Mouse (Mus musculus) liver, embryonic 11.5 days (tissue): ENCODE measurements at regions not wholly inside any gene's neighbourhood (a gene's known extent, or its start where the extent isn't known, plus 50 kb on each side); places are given as distances from the start of the nearest gene placed in this dataset.

Experiments used
- ATAC-seq: fragments of 200-750 bp; cut with Nextera tagmentation; replicated peaks from 2 replicates; pipeline ENCODE4 v1.8.0; 2017; ENCODE audit warnings: moderate number of reproducible peaks, mild to moderate bottlenecking, moderate TSS enrichment, moderate library complexity; ENCODE audit not compliant: low FRiP score
- DNase-seq: peaks from one replicate; pipeline ENCODE4 v3.0.0-alpha.2; 2017; ENCODE audit warnings: low spot score
- H3K27ac ChIP-seq: fragments of 300-500 bp; sonication (generic); 2 replicates; pipeline ENCODE4 v1.5.1; 2014; ENCODE audit warnings: mild to moderate bottlenecking, low read depth, low read length, control low read depth
- H3K27me3 ChIP-seq: fragments of 300-500 bp; sonication (generic); replicated peaks from 2 replicates; pipeline ENCODE4 v1.6.1; 2014; ENCODE audit warnings: low read length, mixed read lengths; ENCODE audit not compliant: control insufficient read depth, insufficient read depth
- H3K36me3 ChIP-seq: fragments of 300-500 bp; sonication (generic); 2 replicates; pipeline ENCODE4 v1.6.1; 2014; ENCODE audit warnings: mild to moderate bottlenecking, low read length, moderate library complexity, mixed read lengths; ENCODE audit not compliant: control insufficient read depth, insufficient read depth
- H3K4me1 ChIP-seq: fragments of 300-500 bp; sonication (generic); replicated peaks from 2 replicates; pipeline ENCODE4 v1.6.1; 2014; ENCODE audit warnings: low read length, mixed read lengths; ENCODE audit not compliant: control insufficient read depth, insufficient read depth
- H3K4me2 ChIP-seq: fragments of 300-500 bp; sonication (generic); 2 replicates; pipeline ENCODE4 v1.6.1; 2014; ENCODE audit warnings: mild to moderate bottlenecking, control low read depth, moderate library complexity
- H3K4me3 ChIP-seq: fragments of 300-500 bp; sonication (generic); 2 replicates; pipeline ENCODE4 v1.5.1; 2014; ENCODE audit warnings: low read depth, low read length, control low read depth
- H3K9ac ChIP-seq: fragments of 300-500 bp; sonication (generic); 2 replicates; pipeline ENCODE4 v1.6.1; 2014; ENCODE audit warnings: low read depth, low read length, control low read depth
- H3K9me3 ChIP-seq: fragments of 300-500 bp; sonication (generic); 2 replicates; pipeline ENCODE4 v1.6.1; 2016; ENCODE audit warnings: low read length, inconsistent platforms, mixed read lengths; ENCODE audit not compliant: control insufficient read depth
- WGBS: fragments of 180-500 bp; shearing (Covaris S2); extraction: QIAGEN DNeasy Blood & Tissue Kit; methylation state at CpG from one replicate; pipeline ENCODE4 v1.1.7; 2014; 5-methylcytosine and 5-hydroxymethylcytosine counted together

DNA sequence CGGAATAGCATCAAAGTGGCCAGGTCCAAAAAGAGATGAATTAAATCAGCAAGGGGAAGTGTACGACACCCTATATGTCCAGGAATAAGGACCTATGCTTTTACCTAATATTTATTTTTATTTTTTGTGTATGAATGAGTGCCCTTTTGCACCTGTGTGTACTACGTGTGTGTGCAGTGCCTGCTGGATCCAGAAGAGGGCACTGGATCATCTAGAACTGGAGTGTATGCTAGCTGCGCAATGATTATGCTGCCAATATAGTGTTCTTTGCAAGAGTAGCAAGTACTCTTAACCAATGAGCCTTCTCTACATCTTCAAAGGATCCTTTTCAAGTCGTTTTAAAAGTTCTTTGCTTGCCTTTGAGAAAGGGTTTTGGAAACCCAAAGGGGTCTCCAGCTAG, 2034.4 kb upstream of the Tenm3 start:
- WGBS = 79% methylated on average over 5 of the region's 5 CpGs
- no peak overlapping the region for H3K4me3 ChIP-seq
- H3K4me2 ChIP-seq = no peak overlapping the region
- H3K27ac ChIP-seq = no peak overlapping the region
- no peak overlapping the region for H3K9ac ChIP-seq
- H3K27me3 ChIP-seq = no peaks in the 10 kb centered on the region
- H3K4me1 ChIP-seq = no peaks in the 10 kb centered on the region
- DNase-seq (no peak), ATAC-seq (no peak)
- no peaks in the 10 kb centered on the region for H3K36me3 ChIP-seq
- no peaks in the 10 kb centered on the region for H3K9me3 ChIP-seq
